Mouse (Mus musculus) embryonic fibroblast, embryonic 13.5 days (primary cell): Measurements from ENCODE around the gene Gabbr2.

Experiments
- CTCF ChIP-seq: IDR thresholded peaks from 2 replicates; pipeline ENCODE4 v1.5.1; 2011; ENCODE audit warnings: mild to moderate bottlenecking, control low read depth, low read length, moderate library complexity, borderline replicate concordance; ENCODE audit not compliant: insufficient read depth
- POLR2A ChIP-seq: IDR thresholded peaks from 2 replicates; pipeline ENCODE4 v1.6.1; 2011; ENCODE audit warnings: low read depth, mild to moderate bottlenecking, control low read depth, low read length, moderate library complexity

GRCm38 (mm10) chr4:46987809-46988208 is 3.9 kb downstream of the Gabbr2 start:
- no peak for TF ChIP-seq CTCF
- no peak for TF ChIP-seq POLR2A
